Mouse (Mus musculus) embryonic fibroblast, embryonic 13.5 days (primary cell): ENCODE measurements around the gene Cdh8.

ENCODE experiments used
- CTCF ChIP-seq: IDR thresholded peaks from 2 replicates; pipeline ENCODE4 v1.5.1; 2011; ENCODE audit warnings: mild to moderate bottlenecking, control low read depth, low read length, moderate library complexity, borderline replicate concordance; ENCODE audit not compliant: insufficient read depth
- POLR2A ChIP-seq: IDR thresholded peaks from 2 replicates; pipeline ENCODE4 v1.6.1; 2011; ENCODE audit warnings: low read depth, mild to moderate bottlenecking, control low read depth, low read length, moderate library complexity

- no peak for TF ChIP-seq CTCF
- no peak for TF ChIP-seq POLR2A
Observed at GRCm38 (mm10) chr8:99280375-99280774, 135.9 kb downstream of the Cdh8 start.
